ENCODE assay signal across 5 mouse cellular contexts in genomic region chr1:127954198-127954597, GRCm38 (mm10).
A peak's percentile ranks its signal among the peaks of the same experiment; 100 is the strongest.
DNase-seq lines count a peak whose midpoint lies in the region; ATAC-seq and TF ChIP-seq lines count a peak whose summit lies in the region.
"Not testable (repeated sequence)": the region's sequence is repeated elsewhere in the genome, so short reads cannot be mapped to it uniquely, and the experiment has no call there.

No protein-coding gene starts in this region.

- not testable (repeated sequence) for H3K4me1 ChIP-seq in forebrain, postnatal 0 days (ENCODE audit: insufficient read depth)

- intact Hi-C loops in left cerebral cortex, adult 2 months (cut with DNase I): not testable (repeated sequence)

- 62% methylated on average over 4 of the region's 4 CpGs for WGBS in forebrain, postnatal 0 days

- H3K4me2 ChIP-seq in forebrain, postnatal 0 days (ENCODE audit: low read depth): not testable (repeated sequence)

- H3K27me3 ChIP-seq in forebrain, postnatal 0 days (ENCODE audit: insufficient read depth, low read length): not testable (repeated sequence)

- H3K9me3 ChIP-seq in forebrain, postnatal 0 days (ENCODE audit: low read length): not testable (repeated sequence)

- H3K27ac ChIP-seq in forebrain, postnatal 0 days (ENCODE audit: low read depth, low read length): not testable (repeated sequence)
- H3K27ac ChIP-seq in left cerebral cortex, adult 2 months: peak overlapping the region; percentile 69

- ATAC-seq in forebrain, postnatal 0 days: peak; percentile 30; the same call in 1 of the 2 replicates

- H3K4me3 ChIP-seq in forebrain, postnatal 0 days (ENCODE audit: low read depth, low read length); left cerebral cortex, adult 2 months: not testable (repeated sequence)

- peak; percentile 33 for DNase-seq in CD4-positive, CD25-positive, alpha-beta regulatory T cell, adult 2 months (ENCODE audit: low read depth, low spot score)
- DNase-seq in T-cell, adult 2 months (ENCODE audit: low spot score): peak; percentile 11
- DNase-seq in forebrain, postnatal 0 days; left cerebral cortex, adult 2 months (ENCODE audit: extremely low spot score in 1 of 2, low spot score in 2 of 2): not testable (repeated sequence)
- peak; percentile 71 for DNase-seq in induced T-regulatory cell, adult 2 months (ENCODE audit: low read depth)

- H3K9ac ChIP-seq in forebrain, postnatal 0 days: not testable (repeated sequence)

- TF ChIP-seq CTCF in forebrain, postnatal 0 days (IDR thresholded peaks at IDR 0.05; ENCODE audit: low read depth); left cerebral cortex, adult 2 months (IDR thresholded peaks at IDR 0.05): not testable (repeated sequence)

- H3K36me3 ChIP-seq in forebrain, postnatal 0 days (ENCODE audit: insufficient read depth): not testable (repeated sequence)
